18 mouse cellular contexts compared by ENCODE assay signal in the genomic region with DNA sequence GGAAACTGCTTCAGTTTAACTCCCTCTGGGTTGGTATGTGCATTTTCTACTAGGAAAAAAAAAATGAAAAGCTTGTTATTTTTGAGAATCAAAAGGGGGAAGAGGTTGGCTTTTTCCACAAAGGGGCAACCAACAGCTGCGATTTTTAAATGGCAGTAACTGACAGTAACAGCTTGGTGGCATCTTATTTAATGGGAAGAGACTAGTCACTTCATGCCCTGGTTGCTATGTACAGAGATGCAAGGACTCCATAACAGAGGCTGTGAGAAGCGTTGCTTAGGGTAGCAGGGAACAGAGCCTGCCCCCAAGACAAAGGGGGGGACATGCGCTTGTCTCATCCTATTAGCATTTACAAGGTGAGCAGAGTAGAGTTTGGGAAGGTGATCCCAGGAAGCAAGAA.
DNase-seq lines count a peak whose midpoint lies in the region; ATAC-seq and TF ChIP-seq lines count a peak whose summit lies in the region.
"Had no signal": no experiment of that assay in that cellular context is flagged by ENCODE, and none has a peak within 500 bp of the region (broad histone marks: within the 10 kb centered on the region; RNA-seq: fewer than 3 reads in every experiment).

No protein-coding gene starts in this region.

- TF ChIP-seq CTCF in kidney, postnatal 0 days (IDR thresholded peaks at IDR 0.05; ENCODE audit: low read depth) = no peak
- TF ChIP-seq CTCF in testis, adult 2 months (IDR thresholded peaks at IDR 0.05; ENCODE audit: control insufficient read depth, insufficient read depth, insufficient replicate concordance, low read depth, low read length) = no peak

- H3K4me3 ChIP-seq in kidney, postnatal 0 days (replicated peaks; ENCODE audit: low read depth, low read length) = no peak overlapping the region
- no peak overlapping the region for H3K4me3 ChIP-seq in testis, adult 2 months (ENCODE audit: control insufficient read depth, low read depth, low read length)
- H3K4me3 ChIP-seq: embryonic facial prominence, embryonic 15.5 days; heart, embryonic 12.5 days; hindbrain, embryonic 13.5 days; kidney, embryonic 15.5 days; limb, embryonic 12.5 days; myocyte had no signal

- no peak overlapping the region for H3K4me2 ChIP-seq in kidney, postnatal 0 days (ENCODE audit: low read length)
- H3K4me2 ChIP-seq: embryonic facial prominence, embryonic 15.5 days; heart, embryonic 12.5 days; hindbrain, embryonic 13.5 days; kidney, embryonic 15.5 days; limb, embryonic 12.5 days had no signal

- WGBS in kidney, postnatal 0 days = 69% methylated on average over 3 of the region's 3 CpGs

- ATAC-seq in kidney, postnatal 0 days (replicated peaks; ENCODE audit: low FRiP score, low read depth) = no peak
- ATAC-seq in granulocyte monocyte progenitor cell, adult 5-6 weeks (replicated peaks; ENCODE audit: poor library complexity, severe bottlenecking) = no peak
- ATAC-seq: forebrain, embryonic 16.5 days had no signal

- peak; percentile 64 for DNase-seq in kidney, postnatal 0 days (ENCODE audit: low spot score)
- DNase-seq in kidney, postnatal 10 days = no peak
- DNase-seq in testis, postnatal 10 days (ENCODE audit: low spot score) = no peak
- DNase-seq in retina, postnatal 1 day = peak; percentile 44
- no peak for DNase-seq in cerebellum, adult 18-20 months
- DNase-seq: adrenal gland, postnatal 10 days; cerebellum, adult 9-11 months; midbrain, embryonic 14.5 days had no signal

- H3K36me3 ChIP-seq in kidney, postnatal 0 days (ENCODE audit: insufficient read depth, low read length) = no peaks in the 10 kb centered on the region
- no peaks in the 10 kb centered on the region for H3K36me3 ChIP-seq in testis, adult 2 months (ENCODE audit: control insufficient read depth, insufficient read depth, low read length)
- H3K36me3 ChIP-seq: embryonic facial prominence, embryonic 15.5 days; heart, embryonic 12.5 days; hindbrain, embryonic 13.5 days; kidney, embryonic 15.5 days; limb, embryonic 12.5 days had no signal

- no peak overlapping the region for H3K9ac ChIP-seq in kidney, postnatal 0 days (ENCODE audit: low read depth, low read length)
- H3K9ac ChIP-seq: embryonic facial prominence, embryonic 15.5 days; heart, embryonic 12.5 days; hindbrain, embryonic 13.5 days; kidney, embryonic 15.5 days; limb, embryonic 12.5 days; liver, embryonic 14.5 days had no signal

- H3K27ac ChIP-seq in kidney, postnatal 0 days = no peak overlapping the region
- H3K27ac ChIP-seq in testis, adult 2 months (ENCODE audit: control insufficient read depth, insufficient read depth, low read depth, low read length) = 0 out of 2 replicates have a peak overlapping the region, but pooled peaks have one; percentile 67
- H3K27ac ChIP-seq: embryonic facial prominence, embryonic 15.5 days; hindbrain, embryonic 13.5 days; kidney, embryonic 15.5 days; limb, embryonic 12.5 days; liver, embryonic 14.5 days had no signal

- H3K9me3 ChIP-seq in kidney, postnatal 0 days (replicated peaks; ENCODE audit: low read length) = no peaks in the 10 kb centered on the region
- H3K9me3 ChIP-seq: embryonic facial prominence, embryonic 15.5 days; heart, embryonic 12.5 days; hindbrain, embryonic 13.5 days; kidney, embryonic 15.5 days; limb, embryonic 12.5 days had no signal

- H3K4me1 ChIP-seq in kidney, postnatal 0 days (replicated peaks; ENCODE audit: insufficient read depth, low read length) = no peaks in the 10 kb centered on the region
- no peaks in the 10 kb centered on the region for H3K4me1 ChIP-seq in testis, adult 2 months (ENCODE audit: control insufficient read depth, insufficient read depth, low read length)
- H3K4me1 ChIP-seq: hindbrain, embryonic 13.5 days had no signal

- no peak for TF ChIP-seq POLR2A in testis, adult 2 months (IDR thresholded peaks at IDR 0.05; ENCODE audit: control insufficient read depth, low read depth, low read length)

- no peaks in the 10 kb centered on the region for H3K27me3 ChIP-seq in kidney, postnatal 0 days (ENCODE audit: insufficient read depth, low read length)
- no peaks in the 10 kb centered on the region for H3K27me3 ChIP-seq in testis, adult 2 months (ENCODE audit: control insufficient read depth, insufficient read depth, low read length)
- H3K27me3 ChIP-seq: embryonic facial prominence, embryonic 15.5 days; heart, embryonic 12.5 days; hindbrain, embryonic 13.5 days; kidney, embryonic 15.5 days; limb, embryonic 12.5 days had no signal

Comparison
In these comparisons a context has a peak if more than half of its experiments do, and no peak if none do; other contexts are left out.
1. DNase-seq: peak in kidney, postnatal 0 days (single experiment) and retina, postnatal 1 day (single experiment); none in kidney, postnatal 10 days (single experiment), testis, postnatal 10 days (single experiment) and cerebellum, adult 18-20 months (0 of 2).